In genomic region chr2:181529076-181529475, GRCm38 (mm10) we compare ENCODE assay signal across 24 mouse cellular contexts. TPM values are rescaled to one million over a fixed set of nuclear protein-coding genes. Genes with fewer than 3 reads are reported as not detected.
"Had no signal": no experiment of that assay in that cellular context is flagged by ENCODE, and none has a peak within 500 bp of the region (broad histone marks: within the 10 kb centered on the region; RNA-seq: fewer than 3 reads in every experiment).

No protein-coding gene starts in this region.

- H3K4me2 ChIP-seq: liver, embryonic 11.5 days; liver, embryonic 15.5 days; neural tube, embryonic 12.5 days; neural tube, embryonic 15.5 days; stomach, embryonic 15.5 days had no signal

- H3K9ac ChIP-seq: liver, embryonic 15.5 days; neural tube, embryonic 12.5 days; neural tube, embryonic 15.5 days; stomach, embryonic 15.5 days had no signal

- H3K27ac ChIP-seq: left cerebral cortex, adult 2 months; liver, embryonic 15.5 days; midbrain, embryonic 10.5 days; neural tube, embryonic 12.5 days; neural tube, embryonic 15.5 days; stomach, embryonic 15.5 days had no signal

- H3K9me3 ChIP-seq: liver, embryonic 15.5 days; neural tube, embryonic 15.5 days had no signal

- ATAC-seq: intestine, postnatal 0 days had no signal

- H3K4me1 ChIP-seq: midbrain, embryonic 10.5 days; neural tube, embryonic 12.5 days; neural tube, embryonic 15.5 days; stomach, embryonic 15.5 days had no signal

- H3K4me3 ChIP-seq: left cerebral cortex, adult 2 months; liver, embryonic 15.5 days; midbrain, embryonic 10.5 days; neural tube, embryonic 12.5 days; neural tube, embryonic 15.5 days; stomach, embryonic 15.5 days had no signal

- DNase-seq: kidney, postnatal 10 days; layer of hippocampus, postnatal 36 days; lung, adult 18-20 months; midbrain, embryonic 14.5 days; right cerebral cortex, adult 18-20 months; right cerebral cortex, postnatal 14 days; right cerebral cortex, postnatal 4 days; spleen, adult 18-20 months; thymus, adult 18-20 months; thymus, postnatal 36 days had no signal

- H3K27me3 ChIP-seq: liver, embryonic 15.5 days; neural tube, embryonic 12.5 days; neural tube, embryonic 15.5 days; stomach, embryonic 15.5 days had no signal

RNA-seq across cellular contexts. Expression of gene Abhd16b, which starts 36.1 kb away (rescaled TPM):
- total RNA-seq: layer of hippocampus, adult 8-10 months; layer of hippocampus, postnatal 10 days; layer of hippocampus, postnatal 36 days; left cerebral cortex, adult 2 months; left cerebral cortex, postnatal 10 days; left cerebral cortex, postnatal 36 days had no signal
- polyA plus RNA-seq: limb, embryonic 14.5 days; liver, embryonic 11.5 days; liver, embryonic 15.5 days; midbrain, embryonic 10.5 days; urinary bladder, adult 2 months had no signal
